ENCODE assay signal across 8 mouse cellular contexts in the genomic region with DNA sequence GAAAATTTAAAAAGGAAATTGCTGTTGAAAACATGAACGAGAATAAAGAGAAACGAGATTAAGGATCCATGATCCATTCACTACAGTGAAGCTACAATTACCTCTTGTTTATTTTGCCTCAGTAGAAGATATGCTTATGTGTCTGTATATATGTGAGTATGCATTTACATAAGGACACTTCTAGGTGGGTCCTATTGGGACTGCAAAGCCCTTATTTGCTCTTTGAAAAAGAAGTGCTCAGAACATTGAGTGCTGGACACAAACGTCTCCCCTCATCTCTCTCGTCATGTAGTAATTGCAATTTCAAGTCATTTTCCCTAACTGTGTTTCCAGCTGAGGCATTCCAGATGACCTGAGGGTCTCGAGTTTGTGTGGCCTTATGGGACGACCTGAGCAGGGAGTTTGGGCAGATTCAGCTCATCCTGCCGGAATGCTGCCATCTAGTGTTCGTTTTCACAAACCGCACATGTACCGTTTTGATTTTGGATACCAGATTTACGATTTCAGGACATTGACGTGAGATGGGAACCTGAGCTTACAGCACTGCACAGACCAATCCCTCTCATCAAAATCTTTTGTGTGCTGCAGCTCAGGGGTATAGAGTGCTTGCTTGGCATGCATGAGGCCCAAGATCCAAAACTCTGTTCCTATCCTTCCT. TPM values are rescaled to one million over a fixed set of nuclear protein-coding genes. Genes with fewer than 3 reads are reported as not detected.
DNase-seq lines count a peak whose midpoint lies in the region; ATAC-seq and TF ChIP-seq lines count a peak whose summit lies in the region.

No protein-coding gene starts in this region.

- H3K36me3 ChIP-seq in embryonic facial prominence, embryonic 14.5 days (ENCODE audit: control insufficient read depth, insufficient read depth, low read length), result no peaks in the 10 kb centered on the region
- H3K36me3 ChIP-seq in intestine, postnatal 0 days (ENCODE audit: control insufficient read depth, insufficient read depth), result no peaks in the 10 kb centered on the region
- H3K36me3 ChIP-seq in liver, embryonic 14.5 days (replicated peaks; ENCODE audit: control insufficient read depth, insufficient read depth, low read depth), result no peaks in the 10 kb centered on the region

- peak; percentile 92 for TF ChIP-seq CTCF in intestine, postnatal 0 days (IDR thresholded peaks at IDR 0.05; ENCODE audit: low read depth)
- peak; percentile 84 for TF ChIP-seq CTCF in liver, embryonic 14.5 days (IDR thresholded peaks at IDR 0.05; ENCODE audit: low read depth)

- no peak for ATAC-seq in embryonic facial prominence, embryonic 14.5 days (ENCODE audit: low read depth)
- ATAC-seq in intestine, postnatal 0 days, result no peak
- ATAC-seq in liver, embryonic 14.5 days (ENCODE audit: insufficient read depth), result no peak

- no peak overlapping the region for H3K4me3 ChIP-seq in embryonic facial prominence, embryonic 14.5 days (ENCODE audit: low read depth, low read length)
- no peak overlapping the region for H3K4me3 ChIP-seq in intestine, postnatal 0 days (ENCODE audit: low read depth, low read length)
- no peak overlapping the region for H3K4me3 ChIP-seq in liver, embryonic 14.5 days (ENCODE audit: insufficient read depth in 1 of 2, low read depth in 2 of 2, low read length in 2 of 2)

- H3K27me3 ChIP-seq in embryonic facial prominence, embryonic 14.5 days (replicated peaks; ENCODE audit: control insufficient read depth, insufficient read depth, low read length), result no peaks in the 10 kb centered on the region
- no peaks in the 10 kb centered on the region for H3K27me3 ChIP-seq in intestine, postnatal 0 days (replicated peaks; ENCODE audit: control insufficient read depth, insufficient read depth, low read length)
- no peaks in the 10 kb centered on the region for H3K27me3 ChIP-seq in liver, embryonic 14.5 days (ENCODE audit: control insufficient read depth, insufficient read depth, low read length)

- no peaks in the 10 kb centered on the region for H3K4me1 ChIP-seq in embryonic facial prominence, embryonic 14.5 days (ENCODE audit: control insufficient read depth, insufficient read depth, low read length)
- no peaks in the 10 kb centered on the region for H3K4me1 ChIP-seq in intestine, postnatal 0 days (replicated peaks; ENCODE audit: control insufficient read depth, insufficient read depth, low read length)
- H3K4me1 ChIP-seq in liver, embryonic 14.5 days (replicated peaks; ENCODE audit: control insufficient read depth in 2 of 2, insufficient read depth in 2 of 2, low read length in 1 of 2), result peaks cover 0 to 4% of the 10 kb centered on the region in 2 experiments; a peak in 2 of 4 replicates

- H3K9ac ChIP-seq in embryonic facial prominence, embryonic 14.5 days (ENCODE audit: low read depth, low read length), result no peak overlapping the region
- H3K9ac ChIP-seq in intestine, postnatal 0 days (ENCODE audit: low read depth, low read length), result no peak overlapping the region
- no peak overlapping the region for H3K9ac ChIP-seq in liver, embryonic 14.5 days (replicated peaks)

- DNase-seq in ovary, postnatal 10 days (ENCODE audit: low spot score), result peak; percentile 2
- no peak for DNase-seq in ovary, adult 18-20 months (ENCODE audit: low spot score)
- DNase-seq in adrenal gland, postnatal 10 days, result peak; percentile 44
- peak; percentile 72 for DNase-seq in embryonic facial prominence, embryonic 14.5 days (ENCODE audit: low spot score)
- DNase-seq in liver, embryonic 14.5 days (ENCODE audit: low read depth in 3 of 3, low spot score in 3 of 3), result peak in 2 of 3 experiments; percentile 14 to 20
- peak; percentile 23 for DNase-seq in retina, adult 2 months (ENCODE audit: low read depth, low spot score)
- no peak for DNase-seq in natural killer cell, adult 2 months (ENCODE audit: low spot score in 2 of 2)

- H3K27ac ChIP-seq in embryonic facial prominence, embryonic 14.5 days (replicated peaks; ENCODE audit: low read depth, low read length), result no peak overlapping the region
- no peak overlapping the region for H3K27ac ChIP-seq in intestine, postnatal 0 days (ENCODE audit: low read depth, low read length)
- no peak overlapping the region for H3K27ac ChIP-seq in liver, embryonic 14.5 days

- TF ChIP-seq EP300 in liver, embryonic 14.5 days (IDR thresholded peaks at IDR 0.05; ENCODE audit: low read depth), result no peak

- no peaks in the 10 kb centered on the region for H3K9me3 ChIP-seq in embryonic facial prominence, embryonic 14.5 days (ENCODE audit: control insufficient read depth, low read length)
- no peaks in the 10 kb centered on the region for H3K9me3 ChIP-seq in intestine, postnatal 0 days (ENCODE audit: control insufficient read depth)
- H3K9me3 ChIP-seq in liver, embryonic 14.5 days (ENCODE audit: control insufficient read depth, low read length), result no peaks in the 10 kb centered on the region

- 16% methylated on average over 12 of the region's 12 CpGs for WGBS in embryonic facial prominence, embryonic 14.5 days
- WGBS in intestine, postnatal 0 days, result 20% methylated on average over 12 of the region's 12 CpGs
- 16% methylated on average over 12 of the region's 12 CpGs for WGBS in liver, embryonic 14.5 days (ENCODE audit: insufficient replicate concordance)

- no peak overlapping the region for H3K4me2 ChIP-seq in embryonic facial prominence, embryonic 14.5 days (ENCODE audit: low read depth, low read length)
- no peak overlapping the region for H3K4me2 ChIP-seq in intestine, postnatal 0 days (replicated peaks; ENCODE audit: low read depth)
- no peak overlapping the region for H3K4me2 ChIP-seq in liver, embryonic 14.5 days (ENCODE audit: low read depth)

RNA-seq across cellular contexts. Expression of a gene that starts 27.5 kb away (rescaled TPM):
- total RNA-seq in adrenal gland, postnatal 10 days (2021), result 10 to 100 TPM; 23.7 to 42.2 TPM
- 0.31 TPM in 1 of 2 replicates, not detected in the other for polyA plus RNA-seq in embryonic facial prominence, embryonic 14.5 days (2014; fragmentation: Nextera tagmentation; extraction: Ambion mirVana)
- polyA plus RNA-seq in intestine, postnatal 0 days (2015; fragmentation: Nextera tagmentation; extraction: Ambion mirVana), result 1.9 and 2.6 TPM in 2 replicates
- 0.65 and 0.86 TPM in 2 replicates for polyA plus RNA-seq in liver, embryonic 14.5 days (2012; rRNA removed)
- 1.5 and 2.3 TPM in 2 replicates for polyA plus RNA-seq in liver, embryonic 14.5 days (2014; fragmentation: Nextera tagmentation; extraction: Ambion mirVana)

RNA-seq across cellular contexts. Expression of a gene that starts 30.1 kb away (rescaled TPM):
- 10 to 100 TPM in 1 of 2 experiments, 1 to 10 TPM in 1; 6.3 to 14.0 TPM for total RNA-seq in adrenal gland, postnatal 10 days (2021)
- polyA plus RNA-seq in embryonic facial prominence, embryonic 14.5 days (2014; fragmentation: Nextera tagmentation; extraction: Ambion mirVana), result 2.5 and 4.3 TPM in 2 replicates
- 0.44 and 0.52 TPM in 2 replicates for polyA plus RNA-seq in intestine, postnatal 0 days (2015; fragmentation: Nextera tagmentation; extraction: Ambion mirVana)
- 19.2 and 24.6 TPM in 2 replicates for polyA plus RNA-seq in liver, embryonic 14.5 days (2012; rRNA removed)
- 15.7 and 20.8 TPM in 2 replicates for polyA plus RNA-seq in liver, embryonic 14.5 days (2014; fragmentation: Nextera tagmentation; extraction: Ambion mirVana)

Comparison
In these comparisons a context has a peak if more than half of its experiments do, and no peak if none do; other contexts are left out.
1. DNase-seq: peak in ovary, postnatal 10 days (single experiment), adrenal gland, postnatal 10 days (single experiment), embryonic facial prominence, embryonic 14.5 days (single experiment), liver, embryonic 14.5 days (2 of 3) and retina, adult 2 months (single experiment); none in ovary, adult 18-20 months (single experiment) and natural killer cell, adult 2 months (0 of 2).